Mouse (Mus musculus): ENCODE measurements at regions not wholly inside any gene's neighbourhood (a gene's known extent, or its start where the extent isn't known, plus 50 kb on each side); places are given as distances from the start of the nearest gene placed in this dataset.

GRCm38 (mm10) chr6:15865271-15865670 is 144.8 kb downstream of the Mdfic start:
- WGBS = 53% methylated on average over 3 of the region's 3 CpGs
- H3K27me3 ChIP-seq (ENCODE audit: control insufficient read depth, insufficient read depth, low read length) = no peaks in the 10 kb centered on the region
- H3K27ac ChIP-seq (replicated peaks) = no peak overlapping the region
- H3K4me2 ChIP-seq (replicated peaks; ENCODE audit: low read depth) = no peak overlapping the region
- DNase-seq (ENCODE audit: low spot score) (no peak), ATAC-seq (ENCODE audit: low FRiP score, low TSS enrichment) (no peak)
- no peaks in the 10 kb centered on the region for H3K9me3 ChIP-seq (ENCODE audit: control insufficient read depth, low read length)
- H3K4me3 ChIP-seq (ENCODE audit: low read depth, low read length) = no peak overlapping the region
- H3K9ac ChIP-seq (ENCODE audit: low read length) = no peak overlapping the region
- H3K4me1 ChIP-seq (replicated peaks; ENCODE audit: control insufficient read depth, insufficient read depth) = no peaks in the 10 kb centered on the region
- no peaks in the 10 kb centered on the region for H3K36me3 ChIP-seq (ENCODE audit: control insufficient read depth, insufficient read depth, low read length)
- TF ChIP-seq CTCF (IDR thresholded peaks at IDR 0.05; ENCODE audit: low read depth) = no peak
- TF ChIP-seq EP300 (optimal IDR thresholded peaks at IDR 0.05) = no peak

GRCm38 (mm10) chr6:15882288-15882903 is 161.9 kb downstream of the Mdfic start:
- Histone ChIP-seq H3K4me1 (replicated peaks; ENCODE audit: control insufficient read depth, insufficient read depth) (no peaks in the 10 kb centered on the region), H3K36me3 (ENCODE audit: control insufficient read depth, insufficient read depth, low read length) (no peaks in the 10 kb centered on the region), H3K4me3 (ENCODE audit: low read depth, low read length) (no peak overlapping the region), H3K9me3 (ENCODE audit: control insufficient read depth, low read length) (no peaks in the 10 kb centered on the region), H3K9ac (ENCODE audit: low read length) (no peak overlapping the region), H3K27ac (replicated peaks) (no peak overlapping the region), H3K27me3 (ENCODE audit: control insufficient read depth, insufficient read depth, low read length) (no peaks in the 10 kb centered on the region), H3K4me2 (replicated peaks; ENCODE audit: low read depth) (no peak overlapping the region)
- TF ChIP-seq CTCF (IDR thresholded peaks at IDR 0.05; ENCODE audit: low read depth) (no peak), EP300 (optimal IDR thresholded peaks at IDR 0.05) (no peak)
- no peak for DNase-seq (ENCODE audit: low spot score)
- WGBS = 73% methylated on average over 5 of the region's 5 CpGs
- ATAC-seq (ENCODE audit: low FRiP score, low TSS enrichment) = 0 out of 2 replicates have a peak, but pooled peaks have one; percentile 38

- no peaks in the 10 kb centered on the region for H3K4me1 ChIP-seq (replicated peaks; ENCODE audit: control insufficient read depth, insufficient read depth)
- H3K36me3 ChIP-seq (ENCODE audit: control insufficient read depth, insufficient read depth, low read length) = no peaks in the 10 kb centered on the region
- 52% methylated on average over 5 of the region's 5 CpGs for WGBS
- H3K4me2 ChIP-seq (replicated peaks; ENCODE audit: low read depth) = no peak overlapping the region
- ATAC-seq (ENCODE audit: low FRiP score, low TSS enrichment) (no peak), DNase-seq (ENCODE audit: low spot score) (no peak)
- H3K27me3 ChIP-seq (ENCODE audit: control insufficient read depth, insufficient read depth, low read length) = no peaks in the 10 kb centered on the region
- H3K9me3 ChIP-seq (ENCODE audit: control insufficient read depth, low read length) = no peaks in the 10 kb centered on the region
- no peak overlapping the region for H3K4me3 ChIP-seq (ENCODE audit: low read depth, low read length)
- H3K27ac ChIP-seq (replicated peaks) = no peak overlapping the region
- TF ChIP-seq EP300 (optimal IDR thresholded peaks at IDR 0.05) = no peak
- TF ChIP-seq CTCF (IDR thresholded peaks at IDR 0.05; ENCODE audit: low read depth) = no peak
- H3K9ac ChIP-seq (ENCODE audit: low read length) = no peak overlapping the region
Measured at GRCm38 (mm10) chr6:15893066-15893465, 172.6 kb downstream of the Mdfic start.

GRCm38 (mm10) chr6:15900495-15900894 is 180.0 kb downstream of the Mdfic start:
- H3K9me3 ChIP-seq (ENCODE audit: control insufficient read depth, low read length) = no peaks in the 10 kb centered on the region
- no peaks in the 10 kb centered on the region for H3K27me3 ChIP-seq (ENCODE audit: control insufficient read depth, insufficient read depth, low read length)
- H3K4me2 ChIP-seq (replicated peaks; ENCODE audit: low read depth) = no peak overlapping the region
- H3K4me1 ChIP-seq (replicated peaks; ENCODE audit: control insufficient read depth, insufficient read depth) = no peaks in the 10 kb centered on the region
- no peak for ATAC-seq (ENCODE audit: low FRiP score, low TSS enrichment)
- no peak overlapping the region for H3K9ac ChIP-seq (ENCODE audit: low read length)
- no peaks in the 10 kb centered on the region for H3K36me3 ChIP-seq (ENCODE audit: control insufficient read depth, insufficient read depth, low read length)
- no peak overlapping the region for H3K4me3 ChIP-seq (ENCODE audit: low read depth, low read length)
- H3K27ac ChIP-seq (replicated peaks) = no peak overlapping the region
- no peak for DNase-seq (ENCODE audit: low spot score)
- TF ChIP-seq CTCF (IDR thresholded peaks at IDR 0.05; ENCODE audit: low read depth) (no peak), EP300 (optimal IDR thresholded peaks at IDR 0.05) (no peak)

- DNase-seq (ENCODE audit: low spot score) (no peak), ATAC-seq (ENCODE audit: low FRiP score, low TSS enrichment) (no peak)
- Histone ChIP-seq H3K4me2 (replicated peaks; ENCODE audit: low read depth) (no peak overlapping the region), H3K4me1 (replicated peaks; ENCODE audit: control insufficient read depth, insufficient read depth) (no peaks in the 10 kb centered on the region), H3K9ac (ENCODE audit: low read length) (no peak overlapping the region), H3K27me3 (ENCODE audit: control insufficient read depth, insufficient read depth, low read length) (no peaks in the 10 kb centered on the region), H3K9me3 (ENCODE audit: control insufficient read depth, low read length) (no peaks in the 10 kb centered on the region), H3K4me3 (ENCODE audit: low read depth, low read length) (no peak overlapping the region), H3K27ac (replicated peaks) (no peak overlapping the region), H3K36me3 (ENCODE audit: control insufficient read depth, insufficient read depth, low read length) (no peaks in the 10 kb centered on the region)
- TF ChIP-seq EP300 (optimal IDR thresholded peaks at IDR 0.05) = no peak
- TF ChIP-seq CTCF (IDR thresholded peaks at IDR 0.05; ENCODE audit: low read depth) = no peak
- whole genome bisulfite sequencing = 51% methylated on average over 2 of the region's 2 CpGs
Measured at GRCm38 (mm10) chr6:15902665-15903274, 182.3 kb downstream of the Mdfic start.

- 60% methylated on average over 1 of the region's 1 CpGs for WGBS
- no peaks in the 10 kb centered on the region for H3K36me3 ChIP-seq (ENCODE audit: control insufficient read depth, insufficient read depth, low read length)
Measured at GRCm38 (mm10) chr6:15910420-15911167, 190.1 kb downstream of the Mdfic start.

More at GRCm38 (mm10) chr6:15910420-15911167, 190.1 kb downstream of the Mdfic start:
- TF ChIP-seq CTCF (IDR thresholded peaks at IDR 0.05; ENCODE audit: low read depth) (no peak), EP300 (optimal IDR thresholded peaks at IDR 0.05) (no peak)
- DNase-seq (ENCODE audit: low spot score) (no peak), ATAC-seq (ENCODE audit: low FRiP score, low TSS enrichment) (no peak)
- Histone ChIP-seq H3K27ac (replicated peaks) (no peak overlapping the region), H3K4me2 (replicated peaks; ENCODE audit: low read depth) (no peak overlapping the region), H3K4me3 (ENCODE audit: low read depth, low read length) (no peak overlapping the region), H3K9me3 (ENCODE audit: control insufficient read depth, low read length) (no peaks in the 10 kb centered on the region), H3K27me3 (ENCODE audit: control insufficient read depth, insufficient read depth, low read length) (no peaks in the 10 kb centered on the region), H3K9ac (ENCODE audit: low read length) (no peak overlapping the region), H3K4me1 (replicated peaks; ENCODE audit: control insufficient read depth, insufficient read depth) (no peaks in the 10 kb centered on the region)

Measured in stomach, postnatal 0 days (tissue).